Mouse (Mus musculus): ENCODE data around the gene Cux1.

Cux1 gene

DNA sequence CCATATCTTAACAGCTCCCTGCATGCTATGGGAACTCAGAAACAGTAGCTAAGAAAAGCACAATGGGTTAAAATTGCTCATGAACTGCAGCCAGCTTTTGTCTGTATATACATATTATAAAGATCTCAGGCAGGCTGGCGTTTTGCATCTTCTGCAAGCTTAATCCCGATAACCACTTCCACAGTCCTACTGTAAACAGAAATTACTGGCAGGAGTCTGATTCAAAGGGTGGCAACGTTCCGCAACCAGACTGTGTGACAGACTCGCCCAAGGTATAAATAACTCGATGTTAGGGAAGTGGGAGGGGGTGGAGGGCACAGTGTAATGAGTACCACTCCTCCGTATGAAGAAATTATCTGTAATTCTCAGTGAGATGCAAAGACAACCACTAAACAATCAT lies 55.9 kb downstream of the Cux1 start:
- CTCF ChIA-PET, result interaction anchor here (0.5 to 0.6 kb wide), 2 partner anchors 50 to 91 kb away, joined by 3 read pairs; no protein-coding TSS in a partner anchor

DNA sequence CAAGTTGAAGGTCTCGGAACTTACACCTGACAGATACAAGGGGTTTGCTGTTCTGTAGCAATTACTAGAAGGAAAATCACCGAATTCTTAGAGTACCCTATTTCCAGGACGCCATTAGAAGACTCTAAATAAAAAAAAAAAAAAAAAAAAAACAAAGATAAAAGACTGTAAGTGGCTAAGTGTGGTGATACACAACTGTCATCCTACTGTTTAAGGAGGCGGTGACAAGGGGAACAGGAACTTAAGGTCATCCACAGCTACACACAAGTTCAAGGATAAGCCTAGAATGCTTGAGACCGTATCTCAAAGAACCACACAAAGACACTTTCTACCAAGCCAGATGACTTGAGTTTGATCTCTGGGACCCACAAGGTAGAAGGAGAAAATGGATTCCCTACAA lies 56.7 kb downstream of the Cux1 start:
- CTCF ChIA-PET, result no interaction called here

DNA sequence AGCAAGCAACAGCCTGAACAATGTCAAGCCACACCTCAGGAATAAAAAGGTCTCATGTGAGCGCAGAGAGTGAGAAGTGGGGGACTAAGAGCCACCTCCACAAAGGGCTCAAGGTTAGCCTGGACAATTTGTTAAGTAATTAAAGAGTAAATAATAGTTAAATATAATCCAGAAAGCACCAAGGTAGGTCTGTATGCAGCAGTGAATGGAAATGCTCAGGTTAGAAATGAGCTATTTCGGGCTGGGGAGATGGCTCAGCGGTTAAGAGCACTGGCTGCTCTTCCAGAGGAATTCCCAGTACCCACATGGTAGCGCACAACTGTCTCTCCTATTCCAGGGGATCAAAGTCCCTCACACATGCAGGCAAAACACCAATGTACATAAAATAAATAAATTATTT lies 59.7 kb downstream of the Cux1 start:
- CTCF ChIA-PET, result no interaction called here

DNA sequence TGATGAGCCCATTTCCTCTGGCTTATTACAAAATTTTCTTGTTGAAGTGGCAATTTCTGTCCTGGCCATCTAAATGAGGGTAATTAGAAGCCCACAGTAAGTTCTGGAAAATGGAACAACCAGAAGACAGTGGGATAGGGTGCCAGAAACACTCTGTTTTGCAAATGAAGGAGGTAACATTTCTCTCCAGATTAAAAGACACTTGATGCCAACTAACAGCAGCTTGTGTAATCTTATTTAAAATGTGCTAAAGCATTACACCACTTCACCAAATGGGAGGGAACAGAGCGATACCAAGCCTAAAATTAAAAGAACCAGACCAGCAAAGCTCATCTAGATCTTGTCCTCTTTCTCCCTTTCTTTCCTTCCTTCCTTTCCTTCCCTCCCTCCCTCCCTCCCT lies 61.0 kb downstream of the Cux1 start:
- CTCF ChIA-PET, result no interaction called here

DNA sequence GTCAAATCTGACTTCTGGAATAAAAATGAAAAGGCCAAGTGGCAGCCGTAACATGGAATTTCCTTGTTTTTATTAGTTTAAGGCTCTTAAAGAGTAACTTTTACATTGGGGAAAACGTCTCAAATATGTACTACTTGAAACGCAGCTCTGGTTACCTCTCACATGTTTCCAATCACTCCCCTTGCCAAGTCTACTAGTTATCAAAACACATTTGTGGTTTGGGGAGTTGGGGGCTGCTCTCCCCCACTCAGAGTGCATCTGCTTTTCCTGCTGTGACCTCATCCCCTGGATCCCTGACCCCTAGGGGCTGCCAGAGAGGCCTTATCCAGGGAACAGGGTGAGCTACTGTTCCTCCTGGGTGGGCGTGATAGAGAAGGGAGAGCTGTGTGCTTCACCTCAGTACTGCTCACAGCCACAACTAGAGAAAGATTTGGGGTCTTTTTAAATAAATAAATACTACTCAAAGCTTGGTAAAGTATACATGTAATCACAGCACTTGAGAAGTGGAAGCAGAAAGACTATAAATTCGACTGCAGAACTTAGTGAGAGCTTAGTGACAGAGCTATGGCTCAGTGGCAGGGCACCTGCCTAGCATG lies 64.7 kb downstream of the Cux1 start:
- CTCF ChIA-PET, result no interaction called here

DNA sequence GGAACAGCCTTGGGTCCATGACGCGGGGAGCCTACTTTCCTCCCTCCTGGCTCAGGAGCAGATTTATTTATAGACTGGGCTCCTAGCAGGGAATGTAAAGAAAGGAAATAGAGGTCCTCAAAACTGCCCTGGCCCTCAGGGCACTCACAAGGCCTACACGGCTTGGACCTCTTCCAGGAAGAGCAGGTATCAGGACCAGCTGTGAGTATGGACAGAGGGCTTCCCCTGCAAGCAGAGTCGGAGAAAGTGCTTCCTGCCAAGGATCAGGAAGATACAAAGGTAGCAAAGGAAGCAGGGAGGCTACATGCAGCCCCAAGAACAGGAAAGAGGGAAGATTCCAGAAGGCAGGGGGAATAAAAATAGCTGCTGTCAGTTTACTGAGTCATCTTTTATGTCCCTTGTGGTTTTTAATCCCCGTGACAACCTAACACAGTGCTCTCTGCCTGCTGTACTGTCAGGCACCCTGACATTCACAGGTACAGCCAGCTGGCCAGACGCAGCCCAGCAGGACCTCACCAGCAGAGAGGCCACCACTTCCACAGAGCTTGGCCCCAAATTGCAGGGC lies 66.9 kb downstream of the Cux1 start:
- CTCF ChIA-PET, result no interaction called here

DNA sequence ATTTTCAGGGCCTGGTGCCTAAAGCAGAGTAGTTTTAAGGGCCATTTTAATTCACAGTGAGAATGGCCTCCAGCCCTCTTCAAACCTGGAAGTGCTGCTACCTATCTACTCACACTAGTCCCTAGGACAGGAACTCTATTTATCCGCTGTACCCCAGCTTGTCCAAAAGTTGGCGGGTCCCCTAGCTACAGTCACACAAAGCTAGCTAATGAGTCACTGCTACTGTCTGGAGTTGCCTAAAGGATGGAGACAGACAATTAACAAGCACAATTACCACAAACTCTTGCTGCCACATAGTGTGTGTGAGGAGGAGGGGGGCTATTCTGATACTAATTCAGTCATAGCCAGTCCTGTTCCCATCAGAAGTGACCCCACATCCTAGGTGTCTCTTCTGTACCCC lies 68.0 kb downstream of the Cux1 start:
- CTCF ChIA-PET, result no interaction called here

DNA sequence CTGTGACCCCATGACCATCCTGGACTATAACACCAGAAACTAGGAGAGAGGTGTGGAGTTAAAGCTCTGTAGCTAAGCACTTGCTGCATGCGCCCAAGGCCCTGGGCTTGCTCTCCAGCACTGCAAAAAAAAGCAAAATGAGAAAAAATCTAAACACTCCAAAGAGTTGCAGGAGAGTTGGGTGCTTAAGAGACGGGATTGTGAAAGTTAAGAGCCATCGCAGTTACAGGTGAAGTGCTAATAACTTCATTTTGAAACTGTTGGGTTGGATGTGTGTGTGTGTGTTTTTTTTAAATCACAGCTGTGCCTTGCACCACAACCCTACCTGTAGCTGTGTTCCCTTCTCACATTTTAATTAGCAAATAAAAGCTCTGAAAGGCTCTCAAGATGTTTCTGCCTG lies 68.5 kb downstream of the Cux1 start:
- CTCF ChIA-PET, result no interaction called here

DNA sequence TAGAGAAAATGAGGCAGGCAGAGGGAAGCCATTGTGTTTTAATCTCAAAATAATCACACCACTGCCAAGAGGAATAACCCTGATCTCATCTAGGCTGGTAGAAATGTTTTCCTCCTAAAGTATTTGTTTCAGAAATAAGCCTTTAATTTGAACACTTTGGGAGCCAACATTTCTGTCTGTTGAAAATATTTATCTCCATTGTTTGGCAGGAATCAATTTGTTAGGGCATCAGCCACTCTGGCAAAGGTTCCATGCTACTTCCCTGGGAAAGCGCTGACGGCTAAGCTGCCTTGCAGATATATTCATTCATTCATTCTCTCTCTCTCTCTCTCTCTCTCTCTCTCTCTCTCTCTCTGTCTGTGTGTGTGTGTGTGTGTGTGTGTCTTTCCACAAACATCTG lies 70.0 kb downstream of the Cux1 start:
- CTCF ChIA-PET, result interaction anchor here (0.6 kb wide), 1 partner anchor 331 kb away, joined by 3 read pairs; no protein-coding TSS in a partner anchor

DNA sequence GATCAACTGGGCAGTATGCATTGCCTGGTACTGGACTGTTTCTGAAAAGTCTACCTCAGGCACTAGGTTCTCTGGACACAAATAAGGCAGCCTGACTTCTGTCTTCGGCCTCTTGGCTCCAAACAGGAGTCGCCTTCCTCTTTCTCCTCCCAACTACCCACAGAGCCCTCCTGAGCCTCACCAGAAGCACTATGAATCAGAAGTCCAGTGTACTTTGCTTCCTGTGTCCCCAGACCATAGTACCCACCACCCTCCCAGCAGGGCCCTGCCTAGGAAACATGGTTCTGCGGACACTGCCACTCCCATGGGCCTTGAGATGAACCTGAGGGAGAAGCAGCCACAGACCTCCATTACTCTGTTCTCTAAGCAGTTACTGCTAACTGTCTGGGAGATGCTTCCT lies 71.7 kb downstream of the Cux1 start:
- CTCF ChIA-PET, result interaction anchor here (0.6 kb wide), 1 partner anchor 257 kb away, joined by 6 read pairs; no protein-coding TSS in a partner anchor

DNA sequence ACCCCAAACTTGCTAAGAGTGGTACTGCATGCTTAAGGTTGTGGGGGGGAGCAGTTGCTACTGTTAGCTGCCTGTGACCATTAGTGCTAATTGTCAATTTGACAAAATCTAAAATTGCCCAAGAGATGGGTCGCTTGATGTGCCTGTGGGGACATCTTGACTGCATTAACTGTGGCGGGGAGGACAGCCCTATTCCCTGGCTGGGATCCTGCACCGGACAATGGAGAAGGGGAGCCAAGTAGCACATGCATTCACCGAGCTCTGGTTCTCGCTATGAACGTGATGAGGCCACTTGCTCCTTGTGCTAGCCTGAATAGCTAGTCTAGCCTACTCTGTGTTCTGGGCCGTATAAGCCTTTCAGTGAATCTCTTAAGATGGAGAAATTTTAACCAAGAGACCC lies 72.4 kb downstream of the Cux1 start:
- CTCF ChIA-PET, result no interaction called here

DNA sequence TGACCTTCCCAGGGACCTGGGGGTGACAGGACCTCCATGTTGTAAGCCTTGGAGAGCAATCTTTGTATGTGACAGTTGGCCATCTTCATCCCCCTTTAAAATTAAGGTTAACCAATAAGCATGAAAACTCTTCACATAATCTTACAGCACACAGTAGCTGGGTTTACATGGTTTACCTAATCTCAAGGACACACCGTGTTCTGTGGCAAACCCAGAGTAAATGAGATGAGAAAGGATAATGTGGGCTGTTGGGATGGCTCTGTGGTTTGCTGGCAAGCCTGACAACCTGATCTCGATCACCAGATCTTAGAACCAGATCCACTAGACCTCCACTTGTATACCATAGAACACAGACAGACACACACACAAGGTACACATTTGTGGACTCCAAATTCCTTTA lies 73.0 kb downstream of the Cux1 start:
- CTCF ChIA-PET, result no interaction called here

DNA sequence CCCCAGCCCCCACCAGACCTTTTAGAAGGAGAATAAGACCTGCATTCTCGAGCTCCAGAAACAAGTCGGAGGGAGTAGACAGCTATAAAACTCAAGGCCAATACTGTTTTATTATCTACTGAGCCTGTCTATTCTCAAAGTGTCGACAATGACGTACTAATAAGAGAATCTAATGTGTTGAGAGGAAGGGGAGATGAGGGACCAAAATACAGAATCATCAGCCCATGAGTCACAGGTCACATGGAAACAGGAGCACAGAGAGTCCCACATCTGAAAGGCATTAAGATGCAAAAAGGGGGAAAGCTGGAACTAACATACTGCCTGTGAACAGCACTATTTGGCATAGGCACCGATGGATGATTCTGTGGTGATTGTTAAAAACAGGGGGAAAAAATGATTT lies 77.8 kb downstream of the Cux1 start:
- CTCF ChIA-PET, result no interaction called here

DNA sequence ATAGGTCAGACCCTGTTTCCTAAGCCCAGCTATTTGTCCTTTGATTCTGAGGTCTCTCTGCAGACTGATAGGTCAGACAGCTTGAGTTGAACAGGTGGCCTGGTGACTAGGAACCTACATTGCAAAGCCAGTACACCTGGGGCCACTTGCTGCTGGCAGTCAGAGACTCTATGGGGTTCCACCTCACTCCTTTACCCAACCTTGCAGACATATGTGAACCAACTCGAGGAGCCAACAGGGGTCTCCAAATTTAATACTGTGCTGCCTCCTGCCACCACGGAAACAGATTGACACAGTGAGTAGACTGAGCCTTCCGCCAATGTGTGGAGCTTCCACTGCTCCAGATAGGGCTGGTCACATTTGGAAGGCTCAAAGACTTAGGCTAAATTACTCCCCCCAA lies 78.6 kb downstream of the Cux1 start:
- CTCF ChIA-PET, result no interaction called here

DNA sequence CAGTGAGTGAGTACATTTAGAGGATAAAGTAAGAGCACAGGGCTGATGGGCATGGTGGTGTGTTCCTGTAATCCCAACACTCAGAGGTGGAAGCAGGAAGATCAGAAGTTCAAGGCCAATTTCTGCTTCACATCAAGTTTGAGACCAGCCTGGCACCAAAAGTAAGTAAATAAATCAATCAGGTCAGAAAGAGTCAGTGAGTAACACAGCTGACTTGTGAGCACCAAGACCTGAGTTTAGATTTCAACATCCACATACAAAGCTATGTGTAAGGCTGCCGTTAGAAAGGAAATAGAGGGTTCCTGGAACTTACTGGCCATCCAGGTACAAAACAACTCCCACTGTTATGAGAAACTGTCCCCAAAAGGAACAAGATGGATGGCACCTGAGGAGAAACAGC lies 79.1 kb downstream of the Cux1 start:
- CTCF ChIA-PET, result no interaction called here

DNA sequence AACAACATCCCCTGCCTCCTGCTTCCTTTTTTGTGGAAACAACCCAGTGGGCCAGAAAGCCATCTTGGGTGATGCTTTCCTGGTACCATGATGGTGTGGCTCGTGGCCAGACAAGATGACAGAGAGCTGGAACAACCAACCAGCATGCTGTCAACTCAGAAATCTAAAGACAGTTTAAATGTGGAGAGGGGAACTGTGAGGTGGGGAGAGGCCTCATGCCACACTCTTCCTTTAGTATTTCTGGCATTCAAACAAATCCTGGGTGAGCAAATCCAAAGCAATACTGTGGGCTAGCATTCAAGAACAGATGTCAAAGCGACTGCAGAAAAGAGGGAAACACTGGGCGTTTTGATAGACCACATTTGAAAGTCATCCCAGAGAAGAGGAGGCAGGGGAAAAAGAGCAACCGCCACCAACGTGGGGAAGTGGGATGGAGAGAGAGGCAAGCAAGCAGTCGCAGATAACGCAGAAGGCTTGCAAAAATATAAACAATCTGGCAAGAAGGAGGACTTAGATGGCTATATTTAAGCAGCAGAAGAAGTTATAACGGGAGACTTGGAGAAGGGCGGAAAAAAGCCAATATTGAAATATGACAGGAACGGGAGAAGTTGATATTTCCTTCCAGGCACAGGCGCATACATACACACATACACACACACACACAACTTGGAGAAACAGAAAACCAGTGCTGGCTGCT lies 79.7 kb downstream of the Cux1 start:
- CTCF ChIA-PET, result no interaction called here

DNA sequence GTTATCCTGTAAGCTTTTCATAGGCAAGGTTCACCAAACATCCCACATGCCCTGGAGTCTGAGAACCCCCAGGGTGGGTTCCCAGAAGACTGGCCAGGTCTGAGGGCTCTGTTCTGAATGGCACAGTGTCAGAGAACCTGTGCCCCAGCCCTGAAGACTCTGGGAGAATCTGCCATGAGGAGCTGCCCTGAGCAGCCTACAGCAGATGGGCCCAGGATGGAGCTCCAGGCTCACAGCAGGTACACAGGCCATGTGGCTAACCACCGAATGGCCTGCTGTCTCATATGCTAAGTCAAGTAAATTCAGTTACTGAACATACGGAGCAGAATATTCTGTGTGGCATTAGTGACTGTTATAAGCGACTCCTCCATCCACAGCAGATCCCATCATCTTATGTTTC lies 80.9 kb downstream of the Cux1 start:
- CTCF ChIA-PET, result no interaction called here

DNA sequence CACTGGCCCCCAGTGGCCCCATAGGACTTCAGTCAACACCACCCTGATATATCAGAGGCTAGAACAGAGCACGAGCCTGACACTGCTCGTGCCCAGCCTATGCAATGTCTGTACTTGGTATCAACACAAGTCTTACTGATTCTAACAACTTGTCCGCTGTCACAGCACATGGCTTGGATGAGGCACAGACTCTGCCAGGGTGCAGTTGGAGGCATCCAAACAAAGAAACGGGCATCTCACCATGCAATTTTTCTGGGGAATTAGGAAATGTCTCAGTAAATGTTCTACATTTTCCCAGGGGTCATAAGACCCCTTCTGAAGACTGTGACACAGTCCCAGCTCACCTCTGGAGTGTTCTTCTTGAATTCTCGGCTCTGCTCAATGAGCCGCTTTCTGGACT lies 81.9 kb downstream of the Cux1 start:
- CTCF ChIA-PET, result no interaction called here

DNA sequence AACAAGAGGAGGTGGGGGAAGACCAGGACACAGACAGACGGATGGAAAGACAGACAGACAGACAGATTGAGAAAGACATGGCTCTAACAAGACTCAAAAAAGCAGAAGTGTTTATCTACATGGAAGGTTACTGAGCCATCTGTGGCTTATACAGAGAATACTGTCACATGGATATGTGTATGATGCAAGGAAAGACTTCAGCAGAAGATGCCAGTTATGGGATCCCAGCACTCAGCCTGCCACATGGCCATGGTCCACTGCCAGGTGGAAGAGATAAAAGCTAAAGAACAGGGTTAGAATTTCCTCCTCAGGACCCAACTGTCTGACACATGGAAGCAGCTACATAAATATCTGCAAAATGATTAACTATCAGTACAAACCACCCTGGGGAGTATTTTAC lies 84.9 kb downstream of the Cux1 start:
- CTCF ChIA-PET, result interaction anchor here (0.7 kb wide), 1 partner anchor 46 kb away, joined by 4 read pairs; no protein-coding TSS in a partner anchor

DNA sequence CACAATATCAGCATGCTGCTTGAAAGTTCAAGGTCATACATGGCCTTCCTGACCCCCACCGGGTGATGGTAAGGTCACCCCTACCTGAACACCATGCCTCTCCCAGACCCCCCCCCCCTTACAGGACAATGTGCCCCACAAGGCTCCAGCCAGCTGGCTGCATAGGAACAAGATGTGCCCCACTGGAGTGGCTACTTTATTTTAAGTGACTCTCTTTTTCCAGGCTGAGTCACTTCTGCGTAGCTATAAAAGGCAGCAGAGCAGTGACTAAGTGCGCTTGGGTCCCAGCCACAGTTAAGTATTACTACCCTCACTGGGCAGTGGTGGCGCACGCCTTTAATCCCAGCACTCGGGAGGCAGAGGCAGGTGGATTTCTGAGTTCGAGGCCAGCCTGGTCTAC lies 86.7 kb downstream of the Cux1 start:
- CTCF ChIA-PET, result interaction anchor here (0.5 kb wide), 1 partner anchor 102 kb away, joined by 3 read pairs; no protein-coding TSS in a partner anchor

DNA sequence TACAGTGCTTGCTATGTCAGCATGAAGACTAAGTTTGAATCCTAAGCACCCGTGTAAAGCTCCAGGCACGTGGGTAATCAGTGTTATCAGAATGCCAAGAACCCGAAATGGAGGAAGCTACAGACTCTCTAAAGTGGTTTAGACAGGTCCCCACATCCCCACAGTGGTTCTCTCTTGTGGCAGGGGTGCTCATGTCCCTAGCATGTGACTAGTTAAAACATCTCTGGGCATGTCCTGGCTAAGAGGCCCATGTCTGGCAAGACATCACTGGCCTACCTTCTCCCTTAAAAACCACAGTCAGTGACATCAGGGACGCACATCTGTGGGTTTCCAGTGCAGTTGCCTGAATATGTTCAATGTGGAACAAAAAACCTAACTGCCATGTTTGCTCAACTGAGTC lies 87.5 kb downstream of the Cux1 start:
- CTCF ChIA-PET, result interaction anchor here (0.5 kb wide), 1 partner anchor 101 kb away, joined by 3 read pairs; no protein-coding TSS in a partner anchor

DNA sequence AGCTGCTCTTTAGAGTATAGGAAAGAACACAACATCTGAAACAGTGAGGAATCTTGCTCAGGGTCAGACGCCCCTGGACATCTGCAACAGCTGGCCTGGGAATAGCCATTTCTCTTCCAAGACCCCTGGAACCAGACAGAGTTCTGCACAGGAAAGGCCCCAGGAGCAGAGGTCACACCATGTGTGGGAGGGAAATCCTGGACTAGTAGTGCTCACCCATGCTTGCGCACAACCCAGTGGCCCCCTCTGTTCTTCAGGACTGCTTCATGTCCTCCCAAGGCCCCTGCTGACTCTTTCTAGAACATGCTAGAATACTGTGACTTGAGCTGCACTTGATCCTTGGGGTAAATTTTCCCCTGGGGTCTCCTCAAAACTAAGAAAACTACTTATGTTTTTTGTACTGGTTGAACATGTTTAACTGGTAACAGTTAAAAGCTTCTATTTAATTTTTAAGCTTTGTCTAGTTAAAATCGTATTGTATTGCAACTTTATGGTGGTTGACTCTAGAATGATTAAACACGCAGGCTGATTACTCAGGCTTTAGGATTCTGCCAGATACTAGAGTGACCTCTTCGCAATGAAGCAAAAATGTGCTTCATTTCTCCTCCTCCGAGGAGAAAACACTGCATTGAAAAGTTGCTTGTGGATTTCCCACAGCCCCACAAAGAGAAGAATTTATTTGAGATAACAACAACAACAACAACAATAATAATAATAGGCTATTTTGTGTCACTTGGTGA lies 88.1 kb downstream of the Cux1 start:
- CTCF ChIA-PET, result no interaction called here

DNA sequence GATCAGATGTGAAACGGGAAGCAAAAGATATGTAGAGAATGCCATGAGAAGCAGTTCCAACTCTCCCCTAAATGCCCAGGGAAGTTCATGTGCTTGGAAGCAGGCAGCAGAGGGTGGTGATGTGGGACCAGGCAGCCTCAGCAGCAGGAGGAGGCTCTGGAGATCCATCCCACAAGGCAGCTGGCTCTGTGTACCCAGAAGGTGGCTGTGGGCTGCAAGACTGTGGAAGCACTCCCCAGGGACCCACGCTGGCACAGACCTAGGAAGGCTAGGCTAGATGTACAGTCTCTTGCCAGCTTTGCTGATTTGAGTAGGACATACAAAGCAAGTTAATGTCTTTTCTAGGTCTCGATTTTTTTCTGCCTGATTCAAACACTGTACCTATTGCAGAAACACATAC lies 91.0 kb downstream of the Cux1 start:
- CTCF ChIA-PET, result no interaction called here

Measured in spleen, embryonic (tissue).